ENCODE assay signal across 9 mouse cellular contexts in genomic region chr6:84407773-84408172, GRCm38 (mm10).
DNase-seq lines count a peak whose midpoint lies in the region; ATAC-seq and TF ChIP-seq lines count a peak whose summit lies in the region.
"Had no signal": no experiment of that assay in that cellular context is flagged by ENCODE, and none has a peak within 500 bp of the region (broad histone marks: within the 10 kb centered on the region; RNA-seq: fewer than 3 reads in every experiment).

No protein-coding gene starts in this region.

- TF ChIP-seq CTCF in small intestine, adult 2 months (IDR thresholded peaks at IDR 0.05; ENCODE audit: extremely low read depth, insufficient read length, insufficient replicate concordance, low read depth, low read length): peak; percentile 61; the same call in 1 of the 2 replicates

- peaks cover 17% of the 10 kb centered on the region for H3K4me1 ChIP-seq in small intestine, adult 2 months (ENCODE audit: control insufficient read depth, insufficient read depth, insufficient read length, low read length)
- H3K4me1 ChIP-seq: liver, embryonic 15.5 days had no signal

- peak; percentile 74 for DNase-seq in gastrocnemius, adult 18-20 months (ENCODE audit: low spot score)
- DNase-seq in gastrocnemius, postnatal 25 days: no peak
- DNase-seq in WW6 (ENCODE audit: low read depth, low spot score): peak; percentile 16
- DNase-seq in embryo, embryonic 10 days (ENCODE audit: low spot score): peak; percentile 92
- DNase-seq in layer of hippocampus, postnatal 10 days (ENCODE audit: low spot score in 2 of 2): peak; percentile 68 to 78

- no peaks in the 10 kb centered on the region for H3K27me3 ChIP-seq in small intestine, adult 2 months (ENCODE audit: control insufficient read depth, insufficient read depth, low read length)

- no peak overlapping the region for H3K4me3 ChIP-seq in small intestine, adult 2 months (ENCODE audit: low read depth, low read length)
- H3K4me3 ChIP-seq: liver, embryonic 15.5 days had no signal

- 10% methylated on average over 6 of the region's 6 CpGs for WGBS in small intestine, adult 2 months

- no peaks in the 10 kb centered on the region for H3K36me3 ChIP-seq in small intestine, adult 2 months (ENCODE audit: control insufficient read depth, insufficient read depth, low read length)
- H3K36me3 ChIP-seq: liver, embryonic 15.5 days had no signal

- ATAC-seq in hematopoietic stem cell, adult 5-6 weeks (replicated peaks in 1 of 2; ENCODE audit: insufficient read depth in 1 of 2, low FRiP score in 2 of 2, low TSS enrichment in 1 of 2, low read depth in 1 of 2, poor library complexity in 2 of 2, severe bottlenecking in 2 of 2): peak; percentile 42 to 49; a peak in 2 of 4 replicates
- peak; percentile 64 for ATAC-seq in megakaryocyte progenitor cell, adult 5-6 weeks (replicated peaks; ENCODE audit: poor library complexity)

- TF ChIP-seq POLR2A in small intestine, adult 2 months (IDR thresholded peaks at IDR 0.05; ENCODE audit: low read depth, low read length): no peak

- no peak overlapping the region for H3K27ac ChIP-seq in small intestine, adult 2 months (ENCODE audit: insufficient read depth, low read depth, low read length)
- H3K27ac ChIP-seq: liver, embryonic 15.5 days had no signal
